Mouse (Mus musculus): ENCODE measurements around the gene Cd3e. TPM values are rescaled to one million over a fixed set of nuclear protein-coding genes. Genes with fewer than 3 reads are reported as not detected.

Cd3e gene
- polyA plus RNA-seq, 1 experiment from 2014 or later = 0.55 TPM

DNA sequence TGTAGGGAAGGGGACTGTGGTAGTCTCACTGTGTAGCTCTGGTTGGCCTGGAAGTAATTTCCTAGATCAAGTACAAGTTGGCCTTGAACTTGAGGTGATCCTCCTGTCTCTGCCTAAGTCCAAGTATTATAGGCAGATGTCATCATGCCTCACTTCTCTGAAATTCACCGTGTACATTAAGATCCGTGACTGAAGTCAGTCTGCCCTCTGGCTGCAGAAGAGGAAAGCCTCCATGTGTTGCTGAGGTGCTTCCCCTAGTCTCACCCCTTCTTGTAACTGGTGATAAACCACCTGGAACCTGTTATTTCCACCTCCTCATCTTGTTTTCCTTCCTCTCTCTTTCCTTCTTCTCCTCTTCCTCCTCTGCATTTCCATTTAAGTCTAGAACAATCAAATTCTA is 5.5 kb upstream of the Cd3e start:
- no peaks in the 10 kb centered on the region for H3K9me3 ChIP-seq
- H3K9ac ChIP-seq = no peak overlapping the region
- H3K27me3 ChIP-seq (replicated peaks) = peaks cover 24% of the 10 kb centered on the region
- H3K4me1 ChIP-seq = no peaks in the 10 kb centered on the region
- no peak for ATAC-seq (ENCODE audit: extremely low read depth, insufficient number of reproducible peaks, low FRiP score, low TSS enrichment)
- no peak overlapping the region for H3K27ac ChIP-seq (replicated peaks)
- 39% methylated on average over 2 of the region's 2 CpGs for WGBS
- no peaks in the 10 kb centered on the region for H3K36me3 ChIP-seq
- H3K4me2 ChIP-seq = no peak overlapping the region
- no peak overlapping the region for H3K4me3 ChIP-seq

GRCm38 (mm10) chr9:45011291-45011690 is 1.9 kb upstream of the Cd3e start:
- H3K4me3 ChIP-seq = no peak overlapping the region
- no peaks in the 10 kb centered on the region for H3K9me3 ChIP-seq
- 45% methylated on average over 6 of the region's 6 CpGs for WGBS
- H3K27me3 ChIP-seq (replicated peaks) = peaks cover 32% of the 10 kb centered on the region
- no peaks in the 10 kb centered on the region for H3K36me3 ChIP-seq
- H3K9ac ChIP-seq = no peak overlapping the region
- no peak for ATAC-seq (ENCODE audit: extremely low read depth, insufficient number of reproducible peaks, low FRiP score, low TSS enrichment)
- H3K4me2 ChIP-seq = no peak overlapping the region
- no peak overlapping the region for H3K27ac ChIP-seq (replicated peaks)
- no peaks in the 10 kb centered on the region for H3K4me1 ChIP-seq

GRCm38 (mm10) chr9:45010461-45010860 is 1.0 kb upstream of the Cd3e start:
- ATAC-seq (ENCODE audit: extremely low read depth, insufficient number of reproducible peaks, low FRiP score, low TSS enrichment) = no peak
- no peak overlapping the region for H3K27ac ChIP-seq (replicated peaks)
- H3K9ac ChIP-seq = no peak overlapping the region
- H3K4me1 ChIP-seq = no peaks in the 10 kb centered on the region
- H3K4me2 ChIP-seq = no peak overlapping the region
- peaks cover 36% of the 10 kb centered on the region for H3K27me3 ChIP-seq (replicated peaks)
- no peaks in the 10 kb centered on the region for H3K9me3 ChIP-seq
- H3K36me3 ChIP-seq = no peaks in the 10 kb centered on the region
- no peak overlapping the region for H3K4me3 ChIP-seq
- 62% methylated on average over 4 of the region's 4 CpGs for WGBS

DNA sequence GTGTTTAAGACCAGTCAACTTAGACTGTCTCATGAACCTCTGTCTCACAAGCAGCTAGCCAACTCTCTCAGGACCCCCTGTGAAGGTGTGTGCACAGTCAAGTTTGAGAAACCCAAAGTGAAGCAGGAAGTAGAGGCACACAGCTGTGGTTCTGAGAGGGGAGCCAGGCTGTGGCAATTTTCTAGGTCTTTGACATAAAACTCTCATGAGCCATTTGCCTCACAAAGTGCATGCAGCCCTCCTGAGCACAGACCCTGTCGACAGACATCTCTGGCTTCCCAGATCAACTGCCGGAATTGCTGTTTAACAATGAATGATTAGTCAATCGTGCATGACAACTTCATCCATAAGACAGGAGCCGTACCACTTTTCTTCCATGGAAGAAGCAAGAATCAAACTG is 1.1 kb downstream of the Cd3e start:
- Histone ChIP-seq H3K36me3 (no peaks in the 10 kb centered on the region), H3K27me3 (replicated peaks) (peaks cover 47% of the 10 kb centered on the region), H3K4me1 (no peaks in the 10 kb centered on the region), H3K9ac (no peak overlapping the region), H3K9me3 (no peaks in the 10 kb centered on the region), H3K4me3 (no peak overlapping the region), H3K27ac (replicated peaks) (no peak overlapping the region), H3K4me2 (no peak overlapping the region)
- WGBS = 79% methylated on average over 4 of the region's 4 CpGs
- ATAC-seq (ENCODE audit: extremely low read depth, insufficient number of reproducible peaks, low FRiP score, low TSS enrichment) = no peak

DNA sequence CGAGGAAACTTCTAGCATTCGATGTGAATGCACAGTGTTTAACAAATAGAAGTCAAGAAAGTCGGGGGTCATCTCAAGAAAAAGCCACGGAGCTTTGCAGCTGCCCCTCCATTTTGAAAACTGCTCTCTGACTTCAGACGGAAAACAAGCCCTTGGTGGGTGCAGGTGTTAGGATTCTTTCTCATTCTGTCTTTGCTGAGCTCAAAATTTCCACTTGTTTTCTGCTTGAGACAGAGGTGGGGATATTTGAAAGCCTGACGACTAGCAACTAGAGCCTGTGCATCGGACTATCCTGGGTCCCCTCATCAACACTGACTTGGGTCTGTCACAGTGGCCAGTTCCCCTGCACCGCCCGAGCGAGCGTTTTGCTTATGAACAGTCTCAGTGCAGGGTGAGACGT is 2.0 kb downstream of the Cd3e start:
- Histone ChIP-seq H3K9ac (no peak overlapping the region), H3K27ac (replicated peaks) (no peak overlapping the region), H3K27me3 (replicated peaks) (peaks cover 52% of the 10 kb centered on the region), H3K4me1 (no peaks in the 10 kb centered on the region), H3K9me3 (no peaks in the 10 kb centered on the region), H3K4me2 (no peak overlapping the region), H3K4me3 (no peak overlapping the region), H3K36me3 (no peaks in the 10 kb centered on the region)
- no peak for ATAC-seq (ENCODE audit: extremely low read depth, insufficient number of reproducible peaks, low FRiP score, low TSS enrichment)
- 61% methylated on average over 12 of the region's 12 CpGs for WGBS

DNA sequence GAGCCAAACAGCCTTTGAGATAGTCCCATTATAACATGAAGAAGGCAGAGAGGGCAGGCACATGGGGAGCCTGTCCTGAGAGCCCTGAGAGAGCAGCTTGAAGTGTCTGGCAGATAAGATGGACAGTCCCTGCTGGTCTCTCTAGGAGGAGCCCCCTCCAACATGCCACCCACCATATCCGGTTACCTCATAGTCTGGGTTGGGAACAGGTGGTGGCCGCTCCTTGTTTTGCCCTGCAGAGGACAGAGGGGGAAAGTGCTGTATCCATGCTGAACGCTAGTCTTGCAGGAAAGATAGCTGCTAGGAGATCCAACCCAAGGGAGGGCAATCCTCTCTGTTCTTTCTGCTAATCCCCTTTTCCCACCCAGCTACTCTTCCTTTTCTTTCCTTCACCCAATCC is 9.2 kb downstream of the Cd3e start:
- H3K4me1 ChIP-seq = no peaks in the 10 kb centered on the region
- H3K9ac ChIP-seq = no peak overlapping the region
- H3K4me2 ChIP-seq = no peak overlapping the region
- H3K36me3 ChIP-seq = no peaks in the 10 kb centered on the region
- ATAC-seq (ENCODE audit: extremely low read depth, insufficient number of reproducible peaks, low FRiP score, low TSS enrichment) = no peak
- peaks cover 37% of the 10 kb centered on the region for H3K27me3 ChIP-seq (replicated peaks)
- no peak overlapping the region for H3K4me3 ChIP-seq
- H3K9me3 ChIP-seq = no peaks in the 10 kb centered on the region
- no peak overlapping the region for H3K27ac ChIP-seq (replicated peaks)
- 19% methylated on average over 3 of the region's 3 CpGs for WGBS

DNA sequence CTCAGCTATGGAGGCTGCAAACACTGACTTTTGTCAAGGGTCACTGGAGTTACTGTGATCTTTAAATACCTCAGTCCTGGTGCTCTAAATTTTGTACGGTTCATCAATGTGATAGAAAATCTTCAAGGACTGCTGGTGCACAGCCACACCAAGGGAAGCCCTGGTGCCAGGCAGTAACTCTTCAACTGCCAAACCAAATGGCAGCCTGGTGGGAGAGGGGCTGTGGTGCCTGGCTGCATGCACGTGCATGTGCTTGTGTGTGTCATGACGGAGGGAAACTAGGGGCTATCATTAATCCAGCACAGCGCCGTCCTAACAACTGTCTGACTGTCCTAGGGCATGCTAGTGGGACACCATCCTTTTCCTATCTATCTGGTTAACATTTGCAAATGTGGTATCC is 9.7 kb downstream of the Cd3e start:
- Histone ChIP-seq H3K9ac (no peak overlapping the region), H3K36me3 (no peaks in the 10 kb centered on the region), H3K4me3 (no peak overlapping the region), H3K27ac (replicated peaks) (no peak overlapping the region), H3K4me2 (no peak overlapping the region), H3K9me3 (no peaks in the 10 kb centered on the region), H3K27me3 (replicated peaks) (peaks cover 34% of the 10 kb centered on the region), H3K4me1 (no peaks in the 10 kb centered on the region)
- no peak for ATAC-seq (ENCODE audit: extremely low read depth, insufficient number of reproducible peaks, low FRiP score, low TSS enrichment)
- 68% methylated on average over 5 of the region's 5 CpGs for WGBS

DNA sequence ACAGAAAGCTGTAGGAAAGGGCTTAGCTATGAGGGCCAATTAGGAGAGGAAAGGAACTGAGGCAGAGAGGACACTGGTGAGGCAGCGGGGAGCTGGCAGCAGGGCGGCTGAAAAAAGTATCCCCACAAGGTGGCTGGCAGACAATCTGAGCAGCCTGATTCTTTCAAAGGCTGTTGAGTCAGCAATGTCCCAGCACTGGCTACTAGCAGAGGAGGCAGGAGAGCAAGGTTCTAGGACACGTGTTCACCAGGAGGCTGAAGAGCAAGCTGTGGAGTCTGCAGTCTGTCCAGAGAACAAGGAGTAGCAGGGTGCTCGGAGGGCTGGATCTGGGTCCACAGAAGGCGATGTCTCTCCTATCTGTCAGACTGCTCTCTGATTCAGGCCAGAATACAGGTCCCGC is 10.3 kb downstream of the Cd3e start:
- H3K4me3 ChIP-seq = no peak overlapping the region
- ATAC-seq (ENCODE audit: extremely low read depth, insufficient number of reproducible peaks, low FRiP score, low TSS enrichment) = no peak
- no peaks in the 10 kb centered on the region for H3K36me3 ChIP-seq
- no peak overlapping the region for H3K9ac ChIP-seq
- WGBS = 43% methylated on average over 6 of the region's 6 CpGs
- no peaks in the 10 kb centered on the region for H3K4me1 ChIP-seq
- H3K27me3 ChIP-seq (replicated peaks) = peaks cover 32% of the 10 kb centered on the region
- H3K9me3 ChIP-seq = no peaks in the 10 kb centered on the region
- H3K4me2 ChIP-seq = no peak overlapping the region
- H3K27ac ChIP-seq (replicated peaks) = no peak overlapping the region

GRCm38 (mm10) chr9:44998138-44998537 is 11.3 kb downstream of the Cd3e start:
- WGBS = 67% methylated on average over 11 of the region's 11 CpGs
- H3K9ac ChIP-seq = no peak overlapping the region
- H3K4me1 ChIP-seq = no peaks in the 10 kb centered on the region
- no peak overlapping the region for H3K4me2 ChIP-seq
- H3K27ac ChIP-seq (replicated peaks) = no peak overlapping the region
- ATAC-seq (ENCODE audit: extremely low read depth, insufficient number of reproducible peaks, low FRiP score, low TSS enrichment) = no peak
- H3K9me3 ChIP-seq = no peaks in the 10 kb centered on the region
- H3K36me3 ChIP-seq = no peaks in the 10 kb centered on the region
- H3K27me3 ChIP-seq (replicated peaks) = peaks cover 29% of the 10 kb centered on the region
- no peak overlapping the region for H3K4me3 ChIP-seq

- no peak overlapping the region for H3K9ac ChIP-seq
- no peaks in the 10 kb centered on the region for H3K36me3 ChIP-seq
- H3K27me3 ChIP-seq (replicated peaks) = peaks cover 21% of the 10 kb centered on the region
- H3K27ac ChIP-seq (replicated peaks) = no peak overlapping the region
- ATAC-seq (ENCODE audit: extremely low read depth, insufficient number of reproducible peaks, low FRiP score, low TSS enrichment) = no peak
- no peak overlapping the region for H3K4me2 ChIP-seq
- no peak overlapping the region for H3K4me3 ChIP-seq
- H3K4me1 ChIP-seq = no peaks in the 10 kb centered on the region
- no peaks in the 10 kb centered on the region for H3K9me3 ChIP-seq
- 91% methylated on average over 7 of the region's 7 CpGs for WGBS
Observed at GRCm38 (mm10) chr9:44996590-44996989, 12.8 kb downstream of the Cd3e start.

GRCm38 (mm10) chr9:44994962-44995361 is 14.5 kb downstream of the Cd3e start:
- no peak for ATAC-seq (ENCODE audit: extremely low read depth, insufficient number of reproducible peaks, low FRiP score, low TSS enrichment)

GRCm38 (mm10) chr9:44993268-44993667 is 16.2 kb downstream of the Cd3e start:
- no peaks in the 10 kb centered on the region for H3K9me3 ChIP-seq
- no peak for ATAC-seq (ENCODE audit: extremely low read depth, insufficient number of reproducible peaks, low FRiP score, low TSS enrichment)
- H3K4me2 ChIP-seq = no peak overlapping the region
- H3K4me1 ChIP-seq = no peaks in the 10 kb centered on the region
- H3K4me3 ChIP-seq = no peak overlapping the region
- H3K36me3 ChIP-seq = no peaks in the 10 kb centered on the region
- no peak overlapping the region for H3K9ac ChIP-seq
- WGBS = 69% methylated on average over 2 of the region's 2 CpGs
- H3K27ac ChIP-seq (replicated peaks) = no peak overlapping the region
- peaks cover 6% of the 10 kb centered on the region for H3K27me3 ChIP-seq (replicated peaks)

More at GRCm38 (mm10) chr9:44994962-44995361, 14.5 kb downstream of the Cd3e start:
- Histone ChIP-seq H3K4me2 (no peak overlapping the region), H3K9me3 (no peaks in the 10 kb centered on the region), H3K27me3 (replicated peaks) (peaks cover 19% of the 10 kb centered on the region), H3K36me3 (no peaks in the 10 kb centered on the region), H3K9ac (no peak overlapping the region), H3K4me1 (no peaks in the 10 kb centered on the region), H3K4me3 (no peak overlapping the region), H3K27ac (replicated peaks) (no peak overlapping the region)
- 50% methylated on average over 4 of the region's 4 CpGs for WGBS
